Mouse (Mus musculus): ENCODE measurements at regions not wholly inside any gene's neighbourhood (a gene's known extent, or its start where the extent isn't known, plus 50 kb on each side); places are given as distances from the start of the nearest gene placed in this dataset.

DNA sequence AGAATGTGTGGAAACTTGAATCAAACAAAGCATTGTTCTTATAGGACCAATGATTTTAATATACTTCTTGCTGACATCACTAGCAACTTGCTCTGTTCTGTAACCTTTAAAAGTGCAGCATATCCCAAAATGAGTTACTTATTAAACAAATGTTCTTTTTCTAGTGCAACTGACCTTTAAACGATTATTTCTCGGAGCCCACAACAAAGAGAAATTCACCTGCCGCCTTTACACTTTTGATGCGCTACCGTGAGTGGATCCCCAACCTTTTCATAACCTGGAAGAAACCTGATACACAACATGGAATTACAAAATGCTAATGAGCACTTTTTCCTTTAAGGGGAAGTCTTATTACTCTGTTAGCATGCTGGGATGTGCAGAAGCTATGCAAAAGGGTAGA lies 191.7 kb upstream of the Adgrl2 start:
- intact Hi-C loops (cut with DNase I), result no loop called here

DNA sequence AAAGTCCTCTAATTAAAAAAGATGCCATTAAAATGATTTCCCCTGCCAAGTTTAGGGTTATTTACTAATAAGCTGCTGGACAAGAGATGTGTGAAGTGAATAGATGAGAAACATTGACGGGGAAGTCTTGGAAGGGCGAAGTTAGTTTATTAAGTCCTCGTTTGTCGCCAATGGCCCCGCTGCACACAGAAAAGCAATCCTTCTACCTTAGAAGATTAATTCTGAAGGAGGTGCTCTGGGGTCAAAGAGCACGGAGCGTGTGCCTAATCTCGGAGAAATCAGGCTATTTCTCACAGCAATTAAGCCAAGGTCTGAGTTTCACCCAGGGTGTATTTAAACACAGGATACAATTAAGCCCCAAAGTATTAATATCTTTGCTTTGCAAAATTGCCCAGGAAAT lies 189.8 kb upstream of the Adgrl2 start:
- intact Hi-C loops (cut with DNase I), result no loop called here

DNA sequence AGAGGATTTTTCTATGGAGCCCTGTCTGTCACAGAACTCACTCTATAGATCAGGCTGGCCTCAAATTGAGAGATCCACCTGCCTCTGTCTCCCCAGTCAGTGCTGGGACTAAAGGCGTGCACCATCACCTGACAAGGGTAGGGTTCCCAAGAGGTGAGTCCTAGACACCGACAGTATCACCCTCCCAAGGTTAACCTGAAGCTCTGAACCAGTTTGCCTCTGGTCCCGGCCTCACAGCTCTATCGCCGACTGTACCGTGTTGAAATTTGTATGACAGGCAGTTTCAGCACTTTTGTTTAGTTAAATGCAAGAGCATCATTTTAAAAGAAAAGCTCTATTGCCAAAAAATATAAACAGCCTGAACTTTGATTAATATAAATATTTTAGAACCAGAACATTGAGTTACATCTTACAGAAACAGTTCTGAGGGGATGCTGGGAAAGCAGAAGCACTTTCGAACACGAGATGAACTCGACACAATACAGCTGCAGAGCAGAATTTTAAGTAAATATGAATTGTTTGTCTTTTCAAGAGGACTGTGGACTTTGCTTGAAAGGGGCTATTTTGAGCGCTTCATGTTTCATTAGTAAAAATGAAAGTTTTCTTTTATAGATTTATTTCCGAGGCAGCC lies 189.2 kb upstream of the Adgrl2 start:
- intact Hi-C loops (cut with DNase I), result loop anchor here (10.0 kb wide), 1 partner anchor 55 kb away; no protein-coding TSS in a partner anchor

DNA sequence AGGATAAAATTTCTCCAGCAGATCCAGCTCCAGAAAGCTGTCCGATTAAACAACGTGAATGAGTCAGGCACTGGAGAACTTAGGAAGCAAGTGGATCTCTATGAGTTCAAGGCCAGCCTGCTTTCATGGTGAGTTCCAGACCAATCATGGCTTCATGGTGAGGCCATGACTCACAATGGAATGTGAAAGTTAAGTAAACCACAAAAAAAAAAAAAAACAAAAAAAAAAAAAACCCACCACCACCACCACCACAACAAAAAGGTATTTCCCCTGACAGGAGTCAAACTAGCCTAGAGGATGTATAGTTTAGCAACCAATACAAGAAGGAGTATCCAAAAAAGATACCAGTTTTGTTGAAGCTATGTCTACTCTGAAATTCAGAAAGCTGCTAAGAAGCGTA lies 188.5 kb upstream of the Adgrl2 start:
- intact Hi-C loops (cut with DNase I), result loop anchor here (10.0 kb wide), 1 partner anchor 56 kb away; no protein-coding TSS in a partner anchor

DNA sequence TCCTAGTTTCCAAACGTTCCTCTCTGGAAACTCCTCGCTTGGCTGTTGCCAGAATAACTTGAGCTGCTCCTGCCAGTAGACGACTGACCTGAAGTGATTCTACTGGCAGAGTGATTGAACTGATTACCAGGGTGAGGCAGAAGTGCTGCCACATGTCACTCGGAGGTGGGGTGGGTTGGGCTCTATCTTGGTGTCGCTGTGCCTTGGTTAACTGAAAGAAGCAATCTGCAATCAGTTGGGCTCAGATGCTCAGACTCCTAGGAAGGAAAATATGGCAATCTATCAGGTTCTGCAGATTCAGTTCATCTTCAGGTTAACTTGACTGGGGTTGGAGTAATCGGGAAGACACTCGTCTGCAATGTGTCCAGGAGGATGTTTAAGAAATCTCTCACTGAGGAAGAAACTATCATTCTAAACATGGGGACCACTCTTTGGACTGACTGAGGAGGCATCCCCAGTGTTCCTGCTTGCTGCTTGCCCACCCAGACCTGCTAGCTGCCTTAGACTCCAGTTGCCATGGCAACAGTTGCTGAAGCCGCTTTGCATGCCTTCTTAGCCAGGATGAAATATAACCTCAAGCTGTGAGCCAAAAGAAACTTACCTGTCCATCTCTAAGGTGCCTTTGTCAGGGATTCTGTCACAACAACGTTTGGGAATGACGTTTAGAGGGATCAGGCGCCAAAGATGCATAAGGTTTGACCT lies 184.5 kb upstream of the Adgrl2 start:
- intact Hi-C loops (cut with DNase I), result loop anchor here (10.0 kb wide), 1 partner anchor 60 kb away; no protein-coding TSS in a partner anchor

DNA sequence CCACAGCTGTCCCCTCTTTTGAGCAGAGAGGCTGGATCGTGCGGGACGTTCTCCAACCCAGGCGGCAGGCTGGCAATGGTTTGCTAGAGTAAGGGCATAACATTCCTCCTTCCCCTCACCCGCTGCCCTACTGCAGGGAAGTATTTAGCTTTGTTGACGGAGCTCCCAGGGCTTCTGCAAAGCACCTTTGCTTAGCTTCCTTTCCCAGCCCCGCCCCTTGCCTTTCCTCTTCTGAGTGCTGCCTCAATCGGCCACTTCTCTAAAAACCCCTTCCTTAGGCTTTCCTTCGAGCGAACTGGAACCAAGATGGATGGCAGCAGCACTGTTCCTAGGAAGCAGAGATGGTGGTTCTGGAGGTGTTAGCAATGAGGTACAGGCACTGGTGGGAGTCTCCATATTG lies 183.2 kb upstream of the Adgrl2 start:
- intact Hi-C loops (cut with DNase I), result loop anchor here (10.0 kb wide), 1 partner anchor 61 kb away; no protein-coding TSS in a partner anchor

DNA sequence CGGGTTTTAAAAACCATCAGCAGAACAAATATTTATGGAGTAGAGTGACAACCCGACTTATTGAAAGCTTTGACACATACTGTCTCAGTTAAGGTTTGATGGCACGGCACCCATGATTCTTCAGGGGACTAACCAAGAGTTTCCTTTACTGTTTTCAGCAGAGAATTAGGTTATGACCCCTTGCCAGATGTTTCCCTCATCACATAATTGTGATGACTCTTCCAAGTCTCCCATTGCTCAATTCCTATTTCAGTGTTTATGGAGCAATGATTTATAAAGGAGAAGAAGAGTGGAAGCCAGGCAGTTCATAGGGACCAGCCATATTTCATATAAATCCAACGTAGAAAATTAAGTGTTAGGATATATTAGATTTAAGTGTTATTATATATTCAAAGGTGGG lies 181.4 kb upstream of the Adgrl2 start:
- intact Hi-C loops (cut with DNase I), result loop anchor here (10.0 kb wide), 1 partner anchor 63 kb away; no protein-coding TSS in a partner anchor

DNA sequence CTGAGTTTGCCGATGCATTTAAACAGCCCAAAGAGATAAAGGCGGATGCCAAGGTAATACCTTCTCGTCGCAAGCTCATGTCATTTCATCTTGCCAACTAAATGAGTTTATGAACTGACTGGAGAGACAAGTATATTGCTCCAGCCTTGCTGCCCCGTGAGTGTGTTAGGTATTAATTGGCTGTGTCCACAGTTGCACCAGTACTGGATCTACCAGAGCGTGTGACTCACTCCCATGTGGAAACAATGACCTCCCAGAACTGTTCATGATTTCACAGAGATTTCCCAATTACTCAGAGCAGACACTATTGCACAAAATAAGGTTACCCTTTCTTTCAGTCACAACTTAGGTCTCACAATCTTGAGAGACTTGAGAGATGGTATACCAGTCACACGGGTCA lies 179.8 kb upstream of the Adgrl2 start:
- intact Hi-C loops (cut with DNase I), result loop anchor here (10.0 kb wide), 1 partner anchor 65 kb away; no protein-coding TSS in a partner anchor

DNA sequence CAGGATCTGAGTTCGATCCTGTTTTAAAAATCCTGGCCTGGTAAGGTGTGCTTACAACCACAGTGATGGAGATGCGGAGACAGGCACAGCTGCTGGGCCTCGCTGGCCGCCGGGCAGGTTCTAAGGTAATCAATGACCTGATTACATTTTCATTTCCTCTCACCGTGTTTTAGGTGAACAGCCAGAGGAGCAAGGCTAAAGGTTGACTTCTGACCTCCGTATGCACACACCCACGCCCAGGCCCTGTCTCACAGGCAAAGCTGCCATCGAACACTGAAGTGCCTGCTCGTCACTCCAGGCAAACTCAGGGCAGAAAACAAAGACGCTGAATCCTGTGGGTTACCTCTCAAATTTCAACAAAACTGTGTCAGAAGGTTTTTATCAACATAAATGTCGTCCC lies 179.1 kb upstream of the Adgrl2 start:
- intact Hi-C loops (cut with DNase I), result no loop called here

DNA sequence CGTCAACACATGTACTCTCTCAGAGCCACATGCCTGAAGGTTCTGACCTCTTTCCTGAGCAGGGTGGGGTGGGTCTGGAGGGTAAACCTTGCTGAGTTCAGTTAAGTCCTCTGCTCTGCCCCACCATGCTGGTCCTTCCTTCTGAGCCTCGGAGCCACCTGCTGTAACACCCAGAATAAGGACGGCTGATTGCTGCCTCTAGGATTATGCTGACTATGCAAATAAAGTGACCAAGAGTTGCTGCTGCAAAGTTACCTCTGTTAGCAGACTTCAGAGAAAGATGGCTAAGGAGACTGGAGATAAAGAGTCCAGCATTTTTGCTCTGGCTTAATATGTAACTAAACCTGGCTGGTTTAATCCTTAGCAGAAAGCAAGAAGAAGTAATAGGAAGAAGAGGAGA lies 177.6 kb upstream of the Adgrl2 start:
- intact Hi-C loops (cut with DNase I), result no loop called here

DNA sequence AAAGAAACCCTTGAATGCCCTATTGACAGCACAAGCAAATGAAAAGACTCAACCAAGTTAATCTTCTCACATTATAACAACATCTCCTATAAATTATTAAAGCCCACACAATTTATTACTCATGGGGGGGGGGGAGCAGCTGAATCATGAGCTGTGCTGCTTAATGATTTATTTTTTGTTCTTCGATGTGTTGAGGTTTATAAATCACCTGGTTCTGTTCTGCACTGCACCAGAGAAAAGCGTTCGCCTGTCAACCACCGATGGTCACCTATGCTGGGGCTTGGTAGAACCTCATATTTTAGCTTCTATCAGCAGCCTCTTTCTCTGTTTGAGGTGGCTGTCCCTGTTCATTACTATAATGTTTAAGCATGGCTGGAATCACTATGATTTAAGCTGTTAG lies 174.4 kb upstream of the Adgrl2 start:
- intact Hi-C loops (cut with DNase I), result no loop called here

DNA sequence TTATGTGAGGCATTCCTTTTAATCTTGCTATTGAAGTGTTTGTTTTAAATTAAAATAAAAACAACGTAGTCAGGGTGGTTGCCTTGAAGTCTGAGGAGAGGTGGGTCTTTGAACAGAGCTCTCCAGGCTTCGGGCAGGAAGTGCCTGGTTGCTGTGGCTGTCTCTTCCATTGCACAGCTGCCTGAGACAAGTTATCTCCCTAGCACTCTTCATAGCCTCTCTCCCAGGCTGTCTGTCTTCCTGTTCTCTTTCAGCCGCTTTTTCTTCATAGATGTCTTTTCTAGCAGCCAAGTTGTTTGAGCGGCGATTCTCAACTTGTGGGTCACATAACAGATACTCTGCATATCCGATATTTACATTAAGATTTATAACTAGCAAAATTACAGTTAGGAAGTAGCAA lies 173.2 kb upstream of the Adgrl2 start:
- intact Hi-C loops (cut with DNase I), result no loop called here

DNA sequence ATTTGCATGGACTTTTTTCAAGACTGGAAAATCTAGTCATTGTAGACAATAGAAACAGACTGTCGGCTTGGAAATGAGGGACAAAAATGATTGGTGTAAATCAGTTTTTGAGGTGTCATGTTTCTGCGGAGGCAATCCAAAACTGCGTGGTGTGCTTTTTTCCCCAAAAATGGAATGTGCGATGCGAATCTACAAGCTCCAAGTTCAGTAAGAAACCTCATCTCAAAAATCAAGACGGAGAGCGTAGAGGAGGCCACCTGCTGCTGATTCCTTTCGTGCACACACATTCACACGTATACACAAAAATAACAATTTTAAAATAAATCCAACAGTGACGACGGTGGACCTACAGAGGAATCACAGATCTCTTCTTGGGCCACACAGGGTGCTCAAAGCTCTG lies 170.5 kb upstream of the Adgrl2 start:
- intact Hi-C loops (cut with DNase I), result no loop called here

DNA sequence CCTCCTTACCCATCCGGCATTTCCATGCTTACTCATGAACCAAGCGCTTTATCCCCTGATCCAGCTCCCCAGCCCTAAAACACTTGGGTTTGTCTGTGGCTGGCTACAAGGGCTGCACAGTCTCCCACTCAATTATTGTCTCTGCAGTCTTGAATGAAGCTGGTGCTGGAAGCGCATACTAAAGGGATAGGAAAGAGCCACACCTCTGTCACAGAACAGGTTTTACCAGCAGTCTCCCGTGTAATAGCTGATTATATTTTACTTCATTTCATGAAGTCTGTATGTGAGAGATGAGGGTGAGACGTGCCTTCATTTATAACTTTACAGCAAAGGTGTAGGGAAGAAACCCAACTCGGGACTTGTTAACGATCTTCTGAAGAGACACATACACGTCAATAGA lies 167.0 kb upstream of the Adgrl2 start:
- intact Hi-C loops (cut with DNase I), result no loop called here

DNA sequence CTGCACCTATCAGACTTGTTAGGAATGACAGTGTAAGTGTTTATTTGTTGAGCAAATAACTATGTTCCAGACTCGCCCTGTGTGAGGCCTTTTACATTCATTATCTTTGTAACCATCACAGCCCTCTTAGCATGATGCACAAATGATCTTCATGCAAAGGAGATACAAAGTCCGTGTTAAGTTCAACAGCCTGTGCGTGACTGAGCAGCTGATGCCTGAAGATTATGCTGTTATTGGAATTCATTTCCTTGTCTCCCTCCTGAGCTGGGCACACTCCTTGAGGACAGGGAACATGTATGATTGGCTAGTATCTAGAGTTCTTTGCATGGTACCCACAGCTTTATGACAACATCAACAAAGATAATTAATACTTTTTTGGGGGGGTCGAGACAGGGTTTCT lies 162.0 kb upstream of the Adgrl2 start:
- intact Hi-C loops (cut with DNase I), result no loop called here

DNA sequence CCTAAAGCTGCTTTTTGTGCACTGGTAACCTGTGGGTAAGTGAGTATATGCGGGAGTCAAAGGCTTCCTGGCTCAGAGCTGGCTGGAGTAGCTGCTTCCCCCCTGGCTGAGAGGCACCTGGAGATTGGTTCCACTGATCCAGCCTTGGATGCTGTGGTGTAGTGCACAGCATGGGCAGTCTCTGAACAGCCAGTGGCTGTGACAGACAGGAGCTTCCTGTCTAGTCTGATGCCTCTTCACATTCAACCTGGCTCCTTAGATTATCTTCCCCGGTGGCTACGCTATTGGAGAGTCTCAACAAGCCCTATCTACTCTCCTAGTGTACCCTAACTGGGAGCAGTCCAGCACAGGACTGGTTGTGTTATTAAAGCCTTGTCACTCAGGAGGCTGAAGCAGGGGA lies 160.4 kb upstream of the Adgrl2 start:
- intact Hi-C loops (cut with DNase I), result no loop called here

DNA sequence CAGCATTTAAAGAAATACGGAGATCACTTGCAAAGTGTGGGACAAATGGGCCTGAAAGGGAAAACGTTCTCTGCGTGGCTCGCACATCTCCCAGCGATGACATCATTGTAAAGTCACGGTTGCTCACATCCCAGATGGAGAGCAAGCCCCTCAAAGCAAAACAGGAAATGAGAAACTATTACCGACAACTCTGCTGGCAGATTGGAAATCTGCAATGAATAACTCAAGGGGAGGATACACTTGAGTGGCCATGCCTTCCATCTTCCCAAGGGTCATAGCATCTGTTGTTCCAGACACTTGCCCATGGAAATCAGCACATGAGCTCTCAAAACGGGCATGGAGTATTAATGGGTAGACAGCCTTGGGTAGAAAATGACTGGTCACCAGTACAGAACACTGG lies 158.3 kb upstream of the Adgrl2 start:
- intact Hi-C loops (cut with DNase I), result no loop called here

DNA sequence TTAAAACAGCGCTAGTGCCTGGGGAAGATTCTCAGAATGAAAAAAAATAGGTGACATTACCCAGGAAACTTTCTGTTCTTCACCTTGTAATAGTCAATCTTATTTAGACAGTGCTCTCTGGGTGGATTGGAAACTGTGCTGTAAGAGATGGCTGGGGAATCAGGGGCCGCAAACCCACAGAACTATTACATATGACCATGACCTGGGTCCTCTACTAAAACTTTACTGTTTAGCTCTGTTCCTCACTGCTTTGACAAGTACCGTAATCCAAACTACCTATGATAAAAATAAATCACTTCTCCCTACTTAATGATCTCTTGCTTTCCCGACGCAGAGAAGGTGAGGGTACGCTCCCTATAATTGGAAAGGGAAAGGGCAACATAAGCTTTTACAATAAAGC lies 157.6 kb upstream of the Adgrl2 start:
- intact Hi-C loops (cut with DNase I), result no loop called here

DNA sequence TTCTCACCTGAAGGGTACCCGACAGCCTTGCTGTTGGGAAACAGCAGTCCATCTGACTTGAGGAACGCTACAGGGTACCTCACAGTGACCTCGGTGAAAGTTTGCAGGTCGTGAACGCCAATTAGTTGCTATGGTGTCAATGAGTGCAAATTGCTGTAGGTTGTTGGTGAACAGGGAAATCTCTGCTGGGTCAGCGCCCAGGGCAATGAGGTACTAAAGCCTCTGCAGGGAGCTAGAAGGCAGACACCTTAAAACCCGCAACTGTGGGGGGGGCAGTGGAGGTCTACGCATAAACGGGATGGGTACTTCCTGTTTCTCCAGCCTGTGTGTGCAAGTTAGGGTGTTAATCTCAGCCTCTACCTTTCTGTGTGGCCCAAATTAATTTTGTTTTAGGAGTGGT lies 156.3 kb upstream of the Adgrl2 start:
- intact Hi-C loops (cut with DNase I), result no loop called here

DNA sequence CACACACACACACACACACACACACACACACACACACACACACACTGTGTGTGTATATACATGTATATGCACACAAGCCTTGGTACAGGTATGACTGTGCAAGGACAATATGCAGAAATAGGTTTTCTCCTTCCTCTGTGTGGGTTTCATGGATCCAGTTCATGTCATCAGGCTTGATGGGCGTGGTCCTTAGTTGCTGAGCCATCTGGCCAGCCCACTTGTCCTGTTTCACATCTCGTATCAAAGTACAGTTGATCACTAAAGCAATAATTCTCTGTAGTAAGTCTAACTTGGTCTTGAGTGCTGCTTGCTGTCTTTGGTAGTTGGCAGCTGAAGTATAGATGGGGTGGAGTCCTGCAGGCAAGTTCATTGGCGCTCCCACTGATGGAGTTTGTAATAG lies 150.1 kb upstream of the Adgrl2 start:
- intact Hi-C loops (cut with DNase I), result no loop called here

DNA sequence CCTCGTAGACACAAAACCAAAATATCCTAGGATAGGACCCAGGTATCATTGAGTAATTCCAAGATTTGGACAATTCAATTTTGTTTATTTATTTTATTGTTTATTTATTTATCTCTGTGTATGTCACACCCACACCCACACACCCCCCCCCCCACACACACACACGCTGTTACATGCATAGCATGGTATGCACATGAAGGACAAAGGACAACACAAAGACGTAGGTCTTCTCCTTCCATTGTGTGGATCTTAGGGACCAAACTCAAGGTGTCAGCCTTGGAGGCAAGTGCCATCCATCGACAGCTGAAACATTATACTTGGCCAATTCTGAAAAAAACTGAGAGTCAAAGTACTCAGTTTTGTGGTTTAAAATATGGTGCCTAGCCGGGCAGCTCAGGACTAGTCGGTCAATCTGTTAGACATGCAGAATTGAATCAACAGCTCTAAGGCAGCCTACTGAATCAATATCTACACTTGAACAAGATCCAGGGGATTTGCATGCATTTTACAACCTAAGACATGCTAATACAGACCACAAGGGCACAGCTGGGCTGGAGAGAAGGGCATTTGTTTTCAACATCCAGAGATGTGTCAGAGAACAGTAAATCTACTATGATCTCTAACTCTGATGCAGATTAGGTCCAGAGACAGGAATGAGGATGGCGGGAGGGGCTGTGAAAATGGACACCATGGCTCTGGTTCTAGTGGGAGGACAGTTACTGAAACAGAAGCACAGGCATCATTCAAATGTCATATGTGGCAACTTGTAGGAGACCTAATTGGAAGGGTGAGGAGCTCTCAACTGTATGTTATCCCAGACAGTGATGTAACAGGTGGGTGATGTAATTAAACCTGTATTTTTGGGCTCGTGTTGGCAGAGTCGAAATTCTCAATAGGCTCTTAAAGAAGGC lies 143.9 kb upstream of the Adgrl2 start:
- intact Hi-C loops (cut with DNase I), result no loop called here

DNA sequence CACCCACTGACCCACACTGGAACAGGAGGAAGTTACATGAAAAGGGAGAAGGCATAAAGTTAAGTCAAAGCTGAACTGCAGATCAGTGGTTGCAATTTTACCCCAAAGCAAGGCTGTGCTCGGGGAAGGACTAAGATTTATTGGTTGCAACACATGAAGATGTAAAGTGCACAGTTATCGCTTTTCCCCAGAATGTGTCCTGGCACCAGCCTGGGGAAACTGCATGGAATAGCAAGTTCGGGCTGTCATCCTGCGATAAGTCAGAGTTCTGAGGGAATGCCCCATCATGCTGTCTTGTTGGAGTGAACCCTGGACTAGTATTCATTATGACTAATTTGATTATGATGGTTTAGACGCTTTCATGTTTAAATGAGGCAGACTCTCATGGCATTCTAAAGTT lies 128.5 kb upstream of the Adgrl2 start:
- intact Hi-C loops (cut with DNase I), result no loop called here
